Mouse (Mus musculus): Measurements from ENCODE around the gene Myo16. TPM values are rescaled to one million over a fixed set of nuclear protein-coding genes. Genes with fewer than 3 reads are reported as not detected.

Gene Myo16
- polyA plus RNA-seq, 1 experiment from 2014 or later = 0.68 TPM

- no peak for DNase-seq (ENCODE audit: low spot score)
These were observed 22.3 kb downstream of the Myo16 start for GRCm38 (mm10) chr8:10175976-10176375.

- DNase-seq (ENCODE audit: low spot score) = no peak
These were observed 23.4 kb downstream of the Myo16 start for GRCm38 (mm10) chr8:10177131-10177530.

DNA sequence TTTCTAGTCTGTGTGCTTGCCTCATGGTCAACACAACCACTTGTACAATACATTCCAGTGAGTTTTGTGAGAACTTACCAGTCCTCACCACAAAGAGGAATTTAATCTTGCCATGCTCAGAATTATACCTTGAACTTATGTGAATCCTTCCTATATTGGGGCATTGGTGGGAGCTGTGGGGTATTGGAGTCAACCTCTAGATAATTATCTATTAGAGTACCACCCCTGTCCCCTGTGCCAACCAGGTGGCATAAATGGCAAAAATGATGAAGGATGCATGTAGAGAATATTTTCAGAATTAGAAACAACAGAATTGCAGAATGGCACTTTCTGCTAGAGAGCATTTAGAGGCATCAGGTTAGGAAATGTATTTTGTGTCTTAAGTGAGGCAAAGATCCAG, 25.3 kb downstream of the Myo16 start:
- no peak for DNase-seq (ENCODE audit: low spot score)

DNA sequence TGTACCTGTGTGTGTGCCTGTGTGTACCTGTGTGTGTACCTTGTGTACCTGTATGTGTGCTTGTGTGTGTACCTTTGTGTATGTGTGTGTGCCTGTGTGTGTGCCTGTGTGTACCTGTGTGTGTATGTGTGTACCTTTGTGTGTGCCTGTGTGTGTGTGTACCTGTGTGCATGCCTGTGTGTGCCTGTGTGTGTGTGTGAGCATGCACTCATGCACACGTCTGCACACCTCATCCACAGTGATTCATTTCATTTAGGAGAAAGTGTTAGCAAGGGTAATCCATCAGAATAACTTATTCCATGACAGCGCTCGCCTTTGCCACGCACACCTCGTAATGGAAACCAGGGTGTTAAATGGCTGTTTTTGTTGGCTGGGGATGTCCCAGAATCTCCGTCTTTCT, 36.9 kb downstream of the Myo16 start:
- DNase-seq (ENCODE audit: low spot score) = no peak

DNA sequence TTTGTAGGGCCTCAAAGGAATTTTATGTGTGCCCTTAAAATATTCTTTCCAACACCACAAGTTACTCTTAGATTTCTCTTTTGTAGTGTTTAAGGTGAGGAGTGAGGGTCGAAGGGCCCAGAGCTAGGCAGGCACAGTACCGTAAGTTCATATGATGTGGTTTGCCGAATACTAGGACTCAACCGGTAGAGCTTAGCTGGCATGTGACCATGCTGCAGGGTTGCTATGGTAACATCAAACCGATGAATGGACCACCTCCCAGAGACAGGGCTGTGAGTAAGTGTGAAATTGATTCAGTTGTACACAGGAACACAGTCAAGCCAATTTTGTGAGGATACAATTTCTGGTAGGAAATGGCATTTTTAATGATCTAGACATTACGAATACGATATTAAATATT, 44.5 kb downstream of the Myo16 start:
- DNase-seq (ENCODE audit: low spot score) = no peak

- DNase-seq (ENCODE audit: low spot score) = no peak
These were observed 45.6 kb downstream of the Myo16 start for GRCm38 (mm10) chr8:10199301-10199700.

DNA sequence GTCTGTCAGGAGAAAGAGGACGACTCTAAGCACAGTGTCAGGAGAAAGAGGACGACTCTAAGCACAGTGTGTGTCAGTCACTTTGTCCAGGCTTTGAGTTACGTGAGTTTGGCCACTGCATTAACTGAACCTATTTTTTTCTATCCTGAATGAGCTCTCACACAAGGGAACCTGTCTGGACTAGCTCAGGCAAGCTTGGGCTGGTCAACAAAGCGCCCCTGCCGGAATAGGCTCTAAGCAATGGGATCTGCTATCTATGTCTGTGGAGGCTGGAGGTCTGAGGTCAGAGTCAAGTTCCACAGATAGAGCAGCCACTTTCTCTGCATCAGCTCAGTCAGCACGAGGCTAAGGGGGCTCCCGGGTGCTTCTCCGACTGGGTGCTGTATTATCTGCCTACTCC, 46.3 kb downstream of the Myo16 start:
- DNase-seq (ENCODE audit: low spot score) = no peak

DNA sequence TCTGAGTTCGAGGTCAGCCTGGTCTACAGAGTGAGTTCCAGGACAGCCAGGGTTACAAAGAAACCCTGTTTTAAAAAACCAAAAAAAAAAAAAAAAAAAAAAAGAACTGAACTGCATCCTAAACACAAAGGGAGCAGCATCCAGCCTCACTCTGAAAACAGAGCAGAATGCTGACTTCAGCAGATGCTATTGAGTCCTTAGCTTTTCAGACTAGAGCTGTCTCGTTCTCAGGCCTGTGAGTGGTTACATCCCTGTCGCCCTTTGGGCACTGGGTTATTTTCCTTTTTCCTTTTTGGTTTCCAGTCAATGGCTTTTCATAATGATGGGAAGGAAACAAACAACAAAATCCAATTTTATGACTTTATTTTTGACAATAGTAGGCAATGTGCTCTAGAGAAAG, 61.3 kb downstream of the Myo16 start:
- DNase-seq (ENCODE audit: low spot score) = no peak

- DNase-seq (ENCODE audit: low spot score) = no peak
These were observed 66.1 kb downstream of the Myo16 start for GRCm38 (mm10) chr8:10219761-10220276.

DNA sequence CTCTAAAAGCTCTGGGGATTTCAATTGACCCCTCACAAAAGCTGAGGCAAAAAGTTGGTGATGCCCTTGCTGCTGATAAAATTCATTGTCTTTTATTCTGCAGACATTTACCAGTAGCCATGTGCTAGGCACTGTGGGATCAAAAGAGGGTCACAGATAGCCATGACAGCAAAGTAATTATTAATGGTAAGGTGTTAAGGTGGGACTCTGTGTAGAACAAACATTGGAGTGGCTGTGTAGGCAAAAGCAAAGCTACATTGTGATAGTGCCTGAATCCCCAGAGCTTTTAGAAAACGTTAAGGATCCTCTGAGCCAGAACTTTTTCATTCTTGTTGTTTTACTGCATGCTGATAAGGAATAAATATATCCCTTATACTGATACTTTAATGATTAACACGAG, 69.1 kb downstream of the Myo16 start:
- DNase-seq (ENCODE audit: low spot score) = no peak

DNA sequence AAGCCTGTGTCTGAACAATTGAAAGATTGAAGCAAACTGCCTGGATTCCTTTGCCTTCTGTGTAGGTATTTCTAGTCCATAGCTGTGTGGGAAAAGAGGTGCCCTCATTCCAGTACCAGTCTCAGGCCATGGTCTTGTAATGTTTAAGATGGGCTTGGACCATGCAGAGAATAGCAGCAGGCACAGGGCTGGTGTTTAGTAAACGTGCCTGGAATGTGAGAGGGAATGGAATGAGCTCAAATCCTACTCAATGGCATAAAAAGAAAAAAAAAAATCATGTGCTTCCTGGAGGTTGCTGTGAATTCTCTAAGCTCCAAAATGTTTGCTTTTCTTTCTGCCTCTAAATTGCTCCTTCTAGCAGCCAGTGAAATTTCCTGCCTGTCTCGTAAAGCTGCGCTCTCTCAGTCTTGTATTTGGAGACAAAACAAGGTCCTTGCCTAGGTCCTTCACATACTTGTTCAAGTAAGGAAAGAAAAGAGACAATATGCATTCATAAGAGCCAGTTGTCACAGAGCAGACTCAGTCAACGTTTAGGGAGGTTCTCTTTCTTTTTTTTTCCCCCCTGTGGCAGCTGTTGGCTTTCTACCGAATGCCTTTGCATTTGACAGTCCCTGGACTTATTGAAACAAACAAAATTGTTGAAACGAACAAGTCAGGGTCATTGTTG, 70.0 kb downstream of the Myo16 start:
- DNase-seq (ENCODE audit: low spot score) = no peak

DNA sequence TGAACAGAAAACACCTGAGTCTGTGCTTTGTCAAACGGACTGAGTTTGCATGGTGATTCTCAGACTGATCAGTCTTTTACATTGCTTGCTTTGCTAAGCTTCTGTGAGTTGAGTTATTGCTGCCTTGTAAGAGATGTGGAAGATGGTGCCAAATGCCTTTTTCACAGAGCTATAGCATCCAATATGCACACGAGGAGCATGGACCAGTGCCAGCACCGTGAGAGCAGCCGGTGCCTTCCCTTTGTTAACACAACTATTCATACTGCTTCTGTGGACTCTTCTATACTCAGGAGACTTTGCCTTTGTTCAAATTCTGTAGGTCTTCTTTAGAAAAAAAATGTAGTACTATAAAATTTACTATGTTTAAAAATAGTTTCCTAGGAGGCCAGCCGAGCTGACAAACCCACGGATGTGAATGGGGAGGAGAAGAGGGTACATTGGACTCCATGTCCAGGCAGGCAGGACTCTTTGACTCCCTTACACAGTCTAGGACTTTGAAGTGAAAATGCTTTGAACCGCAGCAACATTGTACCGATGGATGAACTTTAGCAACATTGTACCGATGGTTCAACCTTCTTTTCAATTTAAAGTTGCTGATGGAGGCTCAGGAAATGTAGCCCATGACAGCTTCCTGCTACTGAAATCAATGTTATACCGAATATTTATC, 70.7 kb downstream of the Myo16 start:
- no peak for DNase-seq (ENCODE audit: low spot score)

DNA sequence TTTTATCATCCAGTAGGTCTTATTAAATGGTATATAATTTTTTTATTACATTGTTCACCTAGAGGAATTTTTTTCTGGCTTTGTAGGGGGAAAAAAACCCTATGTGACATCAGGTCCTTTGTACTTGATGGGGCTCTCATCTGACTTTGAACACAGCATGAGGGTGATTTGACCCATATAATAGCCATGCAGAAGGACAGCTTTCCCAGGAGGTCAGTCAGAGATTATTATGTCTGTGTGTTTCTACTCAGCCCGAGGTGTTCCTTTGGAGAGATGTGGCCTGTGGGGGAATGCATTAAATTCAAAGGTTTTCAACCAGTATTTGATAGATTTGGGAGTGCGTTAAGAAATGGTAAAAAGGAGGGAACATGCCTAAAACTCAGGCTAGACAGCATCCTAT, 71.3 kb downstream of the Myo16 start:
- no peak for DNase-seq (ENCODE audit: low spot score)

DNA sequence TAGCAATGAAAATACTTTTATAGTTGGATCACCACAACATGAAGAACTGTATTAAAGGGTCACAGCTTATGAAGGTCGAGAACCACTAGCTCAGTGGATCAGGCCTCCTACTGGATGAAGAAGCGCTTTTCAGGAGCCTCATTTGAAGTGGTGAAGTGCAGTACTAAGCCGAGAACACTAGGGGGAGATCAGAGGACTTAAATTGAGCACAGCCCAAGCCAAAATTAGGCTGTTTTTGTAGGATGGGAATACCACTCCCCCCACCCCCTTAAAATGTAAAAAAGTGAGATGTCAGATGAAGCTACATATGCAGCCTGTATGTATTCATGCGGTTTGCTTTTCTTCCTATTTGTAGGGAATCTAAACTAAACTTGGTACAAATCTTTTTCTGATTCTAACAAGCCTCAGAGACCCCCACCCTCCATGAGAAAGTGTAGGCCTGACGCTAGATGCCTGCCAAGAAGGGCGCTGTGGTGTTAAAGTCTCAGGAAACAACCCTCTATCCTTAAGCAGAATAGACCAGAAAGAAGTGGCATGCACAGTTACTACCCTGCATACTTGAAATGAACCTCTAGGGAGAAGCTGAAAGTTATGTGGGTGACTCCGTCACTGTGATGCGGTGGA, 77.1 kb downstream of the Myo16 start:
- DNase-seq (ENCODE audit: low spot score) = peak; percentile 32

GRCm38 (mm10) chr8:10234516-10234915, 80.8 kb downstream of the Myo16 start:
- DNase-seq (ENCODE audit: low spot score) = no peak

DNA sequence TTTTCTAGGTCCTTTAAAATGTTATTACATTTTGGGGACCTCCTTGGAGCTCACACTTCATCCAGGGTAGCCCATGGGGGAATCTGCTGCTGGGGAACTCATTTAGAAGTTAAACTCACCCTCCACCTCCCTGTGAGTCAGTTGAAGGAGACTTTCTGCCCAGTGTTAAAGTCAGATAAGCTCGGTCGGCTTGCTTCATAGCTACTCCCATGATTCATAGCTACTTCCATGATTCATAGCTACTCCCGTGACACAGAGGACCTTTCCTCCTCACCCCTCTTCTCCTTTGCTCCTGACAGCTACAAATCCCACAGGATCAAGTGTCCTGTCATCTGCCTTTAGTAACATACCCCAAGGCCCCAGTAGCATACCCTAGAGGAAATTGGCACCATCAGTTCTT, 89.6 kb downstream of the Myo16 start:
- DNase-seq (ENCODE audit: low spot score) = no peak

- no peak for DNase-seq (ENCODE audit: low spot score)
These were observed 95.4 kb downstream of the Myo16 start for GRCm38 (mm10) chr8:10249156-10249555.

DNA sequence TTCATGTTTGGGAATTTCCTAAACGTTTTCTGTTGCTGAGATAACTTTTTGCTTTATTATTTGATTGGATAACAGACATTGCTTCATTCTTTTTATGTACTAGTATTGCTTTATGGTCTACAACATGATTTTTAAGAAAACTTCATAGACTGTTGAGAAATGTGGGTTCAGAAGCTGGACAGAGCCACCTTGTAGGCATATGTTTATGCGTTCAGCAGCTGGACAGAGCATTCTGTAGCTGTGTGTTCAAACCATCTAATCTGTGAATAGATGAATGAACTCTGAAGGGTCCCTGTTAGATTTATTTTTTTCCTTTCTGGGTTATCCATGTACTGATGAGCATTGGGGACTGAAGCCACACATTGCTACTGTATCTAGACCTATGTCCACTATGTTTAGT, 102.0 kb downstream of the Myo16 start:
- no peak for DNase-seq (ENCODE audit: low spot score)

GRCm38 (mm10) chr8:10256563-10256962, 102.9 kb downstream of the Myo16 start:
- DNase-seq (ENCODE audit: low spot score) = no peak

GRCm38 (mm10) chr8:10270094-10270493, 116.4 kb downstream of the Myo16 start:
- DNase-seq (ENCODE audit: low spot score) = no peak

GRCm38 (mm10) chr8:10292600-10292999, 138.9 kb downstream of the Myo16 start:
- DNase-seq (ENCODE audit: low spot score) = no peak

GRCm38 (mm10) chr8:10300797-10301196, 147.1 kb downstream of the Myo16 start:
- peak; percentile 2 for DNase-seq (ENCODE audit: low spot score)

GRCm38 (mm10) chr8:10303061-10303460, 149.3 kb downstream of the Myo16 start:
- DNase-seq (ENCODE audit: low spot score) = no peak

Data from thymus, postnatal 0 days (tissue).